Mouse (Mus musculus) megakaryocyte, embryonic 14.5 days (primary cell): Measurements from ENCODE around the gene Abi1.

ENCODE experiments used
- FLI1 ChIP-seq: IDR thresholded peaks from 2 replicates; pipeline ENCODE4 v1.6.1; 2012; ENCODE audit warnings: low read length, inconsistent platforms, mixed read lengths
- GATA1 ChIP-seq: IDR thresholded peaks from 3 replicates; pipeline ENCODE4 v1.6.1; 2012; ENCODE audit warnings: mixed read lengths, low read length, inconsistent platforms, borderline replicate concordance

DNA sequence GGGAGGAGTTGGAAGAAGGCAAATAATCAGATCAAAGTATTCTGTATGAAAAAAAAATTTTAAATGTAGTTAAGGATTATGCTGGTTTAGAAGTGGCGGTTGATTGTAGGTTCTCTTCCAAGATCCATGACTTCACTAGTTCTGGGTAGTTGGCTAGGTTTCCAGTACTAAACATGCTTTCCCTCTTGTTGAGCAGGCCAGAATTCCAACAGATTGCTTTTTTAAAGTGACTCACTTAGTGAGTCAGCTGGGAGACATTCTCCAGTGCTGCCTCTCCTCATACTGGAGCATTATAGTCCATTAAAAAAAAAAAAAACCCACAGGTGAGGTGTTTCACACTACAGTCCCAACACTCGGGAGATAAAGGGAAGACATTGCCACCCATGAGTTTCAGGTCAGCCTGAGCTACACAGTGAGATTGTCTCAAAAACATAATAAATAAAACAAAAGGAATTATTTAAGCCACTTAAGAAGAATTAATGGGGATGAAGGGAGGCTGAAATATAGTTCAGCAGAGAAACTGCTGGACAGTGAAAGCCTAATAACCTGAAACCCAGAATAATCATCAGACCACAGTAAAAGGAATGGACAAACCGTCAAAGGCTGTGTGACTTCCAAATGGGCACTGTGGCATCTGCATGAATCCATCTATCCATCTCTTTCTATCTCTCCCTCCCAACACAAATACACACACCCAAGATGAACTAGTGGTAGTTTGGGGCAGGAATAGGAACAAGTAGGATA, 5.2 kb downstream of the Abi1 start:
- no peak for TF ChIP-seq FLI1
- no peak for TF ChIP-seq GATA1
